Mouse (Mus musculus): ENCODE measurements around the gene E130311K13Rik. TPM values are rescaled to one million over a fixed set of nuclear protein-coding genes. Genes with fewer than 3 reads are reported as not detected.

The E130311K13Rik gene
- polyA plus RNA-seq, 1 experiment from 2014 or later = 5.6 TPM

- H3K27me3 ChIP-seq (ENCODE audit: control insufficient read depth, insufficient read depth, low read length) = no peaks in the 10 kb centered on the region
- no peak overlapping the region for H3K4me3 ChIP-seq (replicated peaks; ENCODE audit: low read depth, low read length)
- H3K9ac ChIP-seq (replicated peaks; ENCODE audit: low read length) = no peak overlapping the region
- H3K27ac ChIP-seq (replicated peaks; ENCODE audit: low read depth, low read length) = no peak overlapping the region
- ATAC-seq (ENCODE audit: low FRiP score, low TSS enrichment) = no peak
- no peak for DNase-seq
- H3K4me2 ChIP-seq (ENCODE audit: low read length) = no peak overlapping the region
- 0 out of 2 replicates have a peak, but pooled peaks cover 2% of the 10 kb centered on the region for H3K36me3 ChIP-seq (ENCODE audit: control insufficient read depth, insufficient read depth, low read length)
- no peaks in the 10 kb centered on the region for H3K4me1 ChIP-seq (ENCODE audit: control insufficient read depth, insufficient read depth, low read length)
- 85% methylated on average over 3 of the region's 3 CpGs for WGBS
- H3K9me3 ChIP-seq (ENCODE audit: control insufficient read depth, low read length) = no peaks in the 10 kb centered on the region
These were observed 20.6 kb upstream of the E130311K13Rik start for GRCm38 (mm10) chr3:63949837-63950236.

- DNase-seq (no peak), ATAC-seq (ENCODE audit: low FRiP score, low TSS enrichment) (no peak)
- Histone ChIP-seq H3K27me3 (ENCODE audit: control insufficient read depth, insufficient read depth, low read length) (no peaks in the 10 kb centered on the region), H3K36me3 (ENCODE audit: control insufficient read depth, insufficient read depth, low read length) (peaks cover 9% of the 10 kb centered on the region; the same call in 1 of the 2 replicates), H3K27ac (replicated peaks; ENCODE audit: low read depth, low read length) (no peak overlapping the region), H3K4me3 (replicated peaks; ENCODE audit: low read depth, low read length) (no peak overlapping the region), H3K4me2 (ENCODE audit: low read length) (no peak overlapping the region), H3K9me3 (ENCODE audit: control insufficient read depth, low read length) (no peaks in the 10 kb centered on the region), H3K9ac (replicated peaks; ENCODE audit: low read length) (no peak overlapping the region), H3K4me1 (ENCODE audit: control insufficient read depth, insufficient read depth, low read length) (no peaks in the 10 kb centered on the region)
- 89% methylated on average over 2 of the region's 2 CpGs for WGBS
These were observed 12.1 kb upstream of the E130311K13Rik start for GRCm38 (mm10) chr3:63941204-63941850.

GRCm38 (mm10) chr3:63938928-63939327 is 9.7 kb upstream of the E130311K13Rik start:
- ATAC-seq (ENCODE audit: low FRiP score, low TSS enrichment) (no peak), DNase-seq (no peak)
- Histone ChIP-seq H3K9ac (replicated peaks; ENCODE audit: low read length) (no peak overlapping the region), H3K36me3 (ENCODE audit: control insufficient read depth, insufficient read depth, low read length) (peaks cover 6% of the 10 kb centered on the region; the same call in 1 of the 2 replicates), H3K4me2 (ENCODE audit: low read length) (no peak overlapping the region), H3K27ac (replicated peaks; ENCODE audit: low read depth, low read length) (no peak overlapping the region), H3K9me3 (ENCODE audit: control insufficient read depth, low read length) (no peaks in the 10 kb centered on the region), H3K4me3 (replicated peaks; ENCODE audit: low read depth, low read length) (no peak overlapping the region), H3K4me1 (ENCODE audit: control insufficient read depth, insufficient read depth, low read length) (no peaks in the 10 kb centered on the region), H3K27me3 (ENCODE audit: control insufficient read depth, insufficient read depth, low read length) (no peaks in the 10 kb centered on the region)
- WGBS = 84% methylated on average over 2 of the region's 2 CpGs

- 66% methylated on average over 3 of the region's 3 CpGs for WGBS
- ATAC-seq (ENCODE audit: low FRiP score, low TSS enrichment) (no peak), DNase-seq (no peak)
- H3K27me3 ChIP-seq (ENCODE audit: control insufficient read depth, insufficient read depth, low read length) = no peaks in the 10 kb centered on the region
- H3K4me1 ChIP-seq (ENCODE audit: control insufficient read depth, insufficient read depth, low read length) = no peaks in the 10 kb centered on the region
- no peaks in the 10 kb centered on the region for H3K9me3 ChIP-seq (ENCODE audit: control insufficient read depth, low read length)
- no peaks in the 10 kb centered on the region for H3K36me3 ChIP-seq (ENCODE audit: control insufficient read depth, insufficient read depth, low read length)
- no peak overlapping the region for H3K27ac ChIP-seq (replicated peaks; ENCODE audit: low read depth, low read length)
- H3K9ac ChIP-seq (replicated peaks; ENCODE audit: low read length) = no peak overlapping the region
- no peak overlapping the region for H3K4me3 ChIP-seq (replicated peaks; ENCODE audit: low read depth, low read length)
- H3K4me2 ChIP-seq (ENCODE audit: low read length) = no peak overlapping the region
These were observed 9.6 kb downstream of the E130311K13Rik start for GRCm38 (mm10) chr3:63919634-63920033.

GRCm38 (mm10) chr3:63910301-63910700 is 19.0 kb downstream of the E130311K13Rik start:
- Histone ChIP-seq H3K9ac (replicated peaks; ENCODE audit: low read length) (no peak overlapping the region), H3K4me1 (ENCODE audit: control insufficient read depth, insufficient read depth, low read length) (0 out of 2 replicates have a peak, but pooled peaks cover under 1% of the 10 kb centered on the region), H3K9me3 (ENCODE audit: control insufficient read depth, low read length) (no peaks in the 10 kb centered on the region), H3K27me3 (ENCODE audit: control insufficient read depth, insufficient read depth, low read length) (no peaks in the 10 kb centered on the region), H3K27ac (replicated peaks; ENCODE audit: low read depth, low read length) (no peak overlapping the region), H3K4me2 (ENCODE audit: low read length) (no peak overlapping the region), H3K4me3 (replicated peaks; ENCODE audit: low read depth, low read length) (no peak overlapping the region), H3K36me3 (ENCODE audit: control insufficient read depth, insufficient read depth, low read length) (no peaks in the 10 kb centered on the region)
- ATAC-seq (ENCODE audit: low FRiP score, low TSS enrichment) = no peak
- DNase-seq = no peak
- 89% methylated on average over 4 of the region's 4 CpGs for WGBS

GRCm38 (mm10) chr3:63905241-63905640 is 24.0 kb downstream of the E130311K13Rik start:
- Histone ChIP-seq H3K9me3 (ENCODE audit: control insufficient read depth, low read length) (no peaks in the 10 kb centered on the region), H3K4me3 (replicated peaks; ENCODE audit: low read depth, low read length) (peak overlapping the region; percentile 37), H3K9ac (replicated peaks; ENCODE audit: low read length) (peak overlapping the region; percentile 56), H3K27ac (replicated peaks; ENCODE audit: low read depth, low read length) (no peak overlapping the region), H3K4me2 (ENCODE audit: low read length) (peak overlapping the region; percentile 73), H3K27me3 (ENCODE audit: control insufficient read depth, insufficient read depth, low read length) (no peaks in the 10 kb centered on the region), H3K4me1 (ENCODE audit: control insufficient read depth, insufficient read depth, low read length) (peaks cover 6% of the 10 kb centered on the region; the same call in 1 of the 2 replicates), H3K36me3 (ENCODE audit: control insufficient read depth, insufficient read depth, low read length) (no peaks in the 10 kb centered on the region)
- DNase-seq (peak; percentile 64), ATAC-seq (ENCODE audit: low FRiP score, low TSS enrichment) (no peak; the same call in 1 of the 2 replicates)
- under 1% methylated on average over 18 of the region's 18 CpGs for WGBS

- Histone ChIP-seq H3K9me3 (ENCODE audit: control insufficient read depth, low read length) (no peaks in the 10 kb centered on the region), H3K36me3 (ENCODE audit: control insufficient read depth, insufficient read depth, low read length) (no peaks in the 10 kb centered on the region), H3K4me1 (ENCODE audit: control insufficient read depth, insufficient read depth, low read length) (peaks cover 7% of the 10 kb centered on the region; the same call in 1 of the 2 replicates), H3K4me3 (replicated peaks; ENCODE audit: low read depth, low read length) (no peak overlapping the region), H3K9ac (replicated peaks; ENCODE audit: low read length) (no peak overlapping the region), H3K27me3 (ENCODE audit: control insufficient read depth, insufficient read depth, low read length) (no peaks in the 10 kb centered on the region), H3K4me2 (ENCODE audit: low read length) (no peak overlapping the region), H3K27ac (replicated peaks; ENCODE audit: low read depth, low read length) (no peak overlapping the region)
- ATAC-seq (ENCODE audit: low FRiP score, low TSS enrichment) (no peak), DNase-seq (no peak)
- WGBS = 80% methylated on average over 2 of the region's 2 CpGs
These were observed 25.1 kb downstream of the E130311K13Rik start for GRCm38 (mm10) chr3:63904157-63904556.

- Histone ChIP-seq H3K9me3 (ENCODE audit: control insufficient read depth, low read length) (no peaks in the 10 kb centered on the region), H3K27me3 (ENCODE audit: control insufficient read depth, insufficient read depth, low read length) (no peaks in the 10 kb centered on the region), H3K9ac (replicated peaks; ENCODE audit: low read length) (no peak overlapping the region), H3K4me2 (ENCODE audit: low read length) (peak overlapping the region; percentile 74), H3K4me1 (ENCODE audit: control insufficient read depth, insufficient read depth, low read length) (peaks cover 22% of the 10 kb centered on the region), H3K36me3 (ENCODE audit: control insufficient read depth, insufficient read depth, low read length) (no peaks in the 10 kb centered on the region), H3K27ac (replicated peaks; ENCODE audit: low read depth, low read length) (no peak overlapping the region), H3K4me3 (replicated peaks; ENCODE audit: low read depth, low read length) (peak overlapping the region; percentile 82)
- WGBS = under 1% methylated on average over 12 of the region's 12 CpGs
- ATAC-seq (ENCODE audit: low FRiP score, low TSS enrichment) = no peak; the same call in 1 of the 2 replicates
- peak; percentile 66 for DNase-seq
These were observed 29.2 kb downstream of the E130311K13Rik start for GRCm38 (mm10) chr3:63900021-63900571.

GRCm38 (mm10) chr3:63899309-63899695 is 30.0 kb downstream of the E130311K13Rik start, which contains the start of gene Plch1:
TSS of gene Plch1 (minus strand) at chr3:63899472.
- no peaks in the 10 kb centered on the region for H3K27me3 ChIP-seq (ENCODE audit: control insufficient read depth, insufficient read depth, low read length)
- 0% methylated on average over 12 of the region's 12 CpGs for WGBS
- DNase-seq (peak; percentile 89), ATAC-seq (ENCODE audit: low FRiP score, low TSS enrichment) (peak; percentile 80)
- peak within 1 kb of the TSS; percentile 74 for H3K4me2 ChIP-seq (ENCODE audit: low read length)
- H3K9ac ChIP-seq (replicated peaks; ENCODE audit: low read length) = peak within 1 kb of the TSS; percentile 72
- H3K9me3 ChIP-seq (ENCODE audit: control insufficient read depth, low read length) = no peaks in the 10 kb centered on the region
- peak within 1 kb of the TSS; percentile 82 for H3K4me3 ChIP-seq (replicated peaks; ENCODE audit: low read depth, low read length)
- peak within 1 kb of the TSS; percentile 92 for H3K27ac ChIP-seq (replicated peaks; ENCODE audit: low read depth, low read length)
- no peaks in the 10 kb centered on the region for H3K36me3 ChIP-seq (ENCODE audit: control insufficient read depth, insufficient read depth, low read length)
- H3K4me1 ChIP-seq (ENCODE audit: control insufficient read depth, insufficient read depth, low read length) = peaks cover 22% of the 10 kb centered on the region
